Mouse (Mus musculus) left cerebral cortex, postnatal 10 days (tissue): Measurements from ENCODE around the gene Cbs. TPM values are rescaled to one million over a fixed set of nuclear protein-coding genes. Genes with fewer than 3 reads are reported as not detected.

Experiments
- DNase-seq, 2 experiments: peaks; one replicate each; pipeline ENCODE4 v3.0.0; 2021 to 2022; ENCODE audit warnings: low spot score in 2 of 2, mixed read lengths in 1 of 2; ENCODE audit errors: extremely low spot score in 1 of 2
- intact Hi-C: fragments of 180-260 bp; cut with DNase I; formaldehyde crosslinking; loops from one replicate; pipeline ENCODE4 v1.15.1; 2025
- microRNA-seq: library from miRNA; unstranded; fragments of <30 nt; microRNA quantifications from one replicate; pipeline ENCODE4 v1.2.0, GENCODE M21; 2022
- total RNA-seq, 2 experiments: library from RNA; stranded (reverse); gene quantifications; 2 replicates each; pipeline ENCODE4 v1.2.3; 2021

Cbs gene
- total RNA-seq, 2 experiments from 2014 or later: 39.4 to 64.4 TPM

DNA sequence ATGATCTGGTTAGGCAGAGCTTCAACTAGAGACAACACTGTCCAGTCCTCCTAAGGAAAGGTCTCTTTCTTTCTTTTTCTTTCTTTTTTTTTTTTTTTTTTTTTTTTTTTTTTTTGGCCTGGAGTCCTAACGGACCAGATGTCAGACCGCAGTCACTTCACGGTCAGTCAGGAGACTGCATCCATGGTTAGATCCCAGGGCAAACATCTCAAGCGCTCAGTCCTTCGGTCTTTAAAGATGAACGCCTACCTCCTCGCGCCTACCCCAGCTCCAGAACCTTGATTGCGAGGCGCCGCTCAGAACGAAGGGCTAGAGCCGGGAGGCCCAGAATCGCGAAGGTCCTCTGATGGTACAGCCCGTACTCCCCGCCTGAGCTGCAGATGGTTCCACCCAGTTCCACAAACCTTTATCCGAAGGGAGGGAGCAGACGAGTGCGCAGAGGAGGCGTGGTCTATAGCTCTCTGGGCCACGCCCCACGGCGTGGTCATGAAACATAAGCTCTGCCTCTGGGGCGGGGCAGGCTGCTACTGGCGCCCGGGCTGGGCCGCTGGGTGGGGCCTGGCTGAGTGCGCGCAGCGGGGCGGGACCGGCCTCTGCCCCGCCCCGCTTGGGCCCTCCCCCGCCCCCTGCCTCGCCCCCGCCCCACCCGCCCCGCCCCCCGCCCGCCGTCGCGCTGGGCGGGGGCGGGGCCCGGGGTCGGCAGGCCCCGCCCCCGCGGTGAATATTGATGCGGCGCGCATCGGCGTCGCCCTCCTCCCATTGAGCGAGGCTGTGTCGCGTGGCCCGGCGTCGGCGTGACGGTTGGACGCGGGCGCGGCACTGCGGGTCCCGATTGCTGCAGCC, 72.8 kb downstream of the Cbs start, which contains the start of gene Pknox1:
TSS of gene Pknox1 (plus strand) at position 720 of the 843 bp plus-strand sequence.
- intact Hi-C loops: no loop called here
- DNase-seq: peak; percentile 98 to 99

DNA sequence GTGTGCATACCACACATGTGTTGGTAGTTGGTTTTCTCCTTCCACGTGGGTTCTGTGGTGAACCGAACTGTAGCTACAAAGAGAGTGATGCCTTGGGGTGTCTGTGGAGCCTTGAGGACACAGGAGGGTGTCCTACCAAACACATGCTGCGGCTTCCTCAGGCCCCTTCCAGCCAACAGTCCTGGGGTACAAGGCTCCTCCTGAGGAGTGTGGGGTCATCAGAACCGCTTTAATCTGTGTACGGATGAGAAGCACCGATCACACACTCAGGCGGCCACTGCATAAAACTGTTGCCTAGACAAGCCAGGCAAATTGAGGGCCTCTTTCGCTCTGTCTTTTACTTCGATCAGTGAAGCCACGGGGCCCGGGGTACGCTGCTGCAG, 73.4 kb downstream of the Cbs start:
- DNase-seq: peak; percentile 36 to 47
- intact Hi-C loops: no loop called here

DNA sequence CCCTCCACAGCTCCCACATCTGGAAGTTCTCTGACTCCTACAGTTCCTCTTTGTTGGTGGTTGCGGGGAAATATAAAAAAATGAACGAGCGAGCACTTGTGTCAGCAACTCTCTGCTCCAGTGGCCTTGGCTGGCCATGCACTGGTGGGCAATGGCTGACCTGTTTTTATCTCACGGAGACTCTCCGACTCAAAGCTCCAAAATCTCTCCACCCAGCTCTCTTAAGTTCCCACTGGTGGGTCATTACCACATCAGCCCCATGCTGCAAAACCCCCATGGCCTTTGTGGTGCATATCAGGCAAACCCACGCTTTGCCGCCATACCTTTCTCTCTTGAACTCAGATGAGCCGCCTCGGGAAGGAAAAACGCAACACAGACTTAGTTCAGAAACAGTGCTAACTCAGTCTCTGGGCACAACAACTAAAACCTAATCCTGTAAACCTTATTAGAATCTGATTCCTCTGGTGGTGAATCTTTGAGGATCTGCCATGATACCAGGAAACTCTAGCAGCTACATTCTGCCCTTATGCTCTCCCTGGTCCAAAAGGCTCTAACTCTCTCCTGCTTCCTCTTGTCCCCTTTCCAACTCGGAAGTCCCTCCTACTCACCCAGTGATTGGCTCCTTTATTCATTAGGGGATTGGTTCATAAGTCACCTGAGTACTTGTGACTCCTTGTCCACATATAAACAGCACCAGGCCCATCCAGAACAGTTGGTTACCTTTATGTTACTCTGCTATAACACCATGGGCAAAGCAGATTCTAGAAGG, 77.8 kb downstream of the Cbs start:
- intact Hi-C loops: no loop called here
- no peak for DNase-seq

Small RNAs within 50 kb of the gene (microRNA-seq; reads per million reads assigned to microRNA genes)
- gene Gm24970: not detected

Other genes starting within 250 kb of the Cbs start
- 10 to 100 TPM; 29.4 to 38.2 TPM for gene Wdr4, start 117.3 kb downstream of the Cbs start, total RNA-seq
- gene Ndufv3, start 117.1 kb downstream of the Cbs start, total RNA-seq: 100 to 1,000 TPM; 329 to 338 TPM
- 10 to 100 TPM; 14.1 to 14.4 TPM for gene Pknox1, start 72.5 kb downstream of the Cbs start, total RNA-seq
- gene U2af1, start 21.7 kb upstream of the Cbs start, total RNA-seq: 100 to 1,000 TPM; 115 to 118 TPM
- gene Cryaa, start 40.6 kb upstream of the Cbs start, total RNA-seq: 1 to 10 TPM in 1 of 2 experiments, under 1 TPM in 1; 0.85 to 1.2 TPM
- gene Sik1, start 218.6 kb upstream of the Cbs start, total RNA-seq: 10 to 100 TPM; 22.2 to 22.8 TPM